Mouse (Mus musculus): ENCODE results near the gene Adcy1. TPM values are rescaled to one million over a fixed set of nuclear protein-coding genes. Genes with fewer than 3 reads are reported as not detected.

Gene Adcy1
- polyA plus RNA-seq, 1 experiment: 2.3 TPM

GRCm38 (mm10) chr11:7135301-7135700, 72.0 kb downstream of the Adcy1 start:
- TF ChIP-seq CTCF (IDR thresholded peaks at IDR 0.05; ENCODE audit: borderline replicate concordance, control insufficient read depth, extremely low read depth, insufficient read depth, low read length, poor library complexity) (no peak), POLR2A (IDR thresholded peaks at IDR 0.05; ENCODE audit: control insufficient read depth, extremely low read depth, insufficient read depth, low read length, poor library complexity) (no peak)

DNA sequence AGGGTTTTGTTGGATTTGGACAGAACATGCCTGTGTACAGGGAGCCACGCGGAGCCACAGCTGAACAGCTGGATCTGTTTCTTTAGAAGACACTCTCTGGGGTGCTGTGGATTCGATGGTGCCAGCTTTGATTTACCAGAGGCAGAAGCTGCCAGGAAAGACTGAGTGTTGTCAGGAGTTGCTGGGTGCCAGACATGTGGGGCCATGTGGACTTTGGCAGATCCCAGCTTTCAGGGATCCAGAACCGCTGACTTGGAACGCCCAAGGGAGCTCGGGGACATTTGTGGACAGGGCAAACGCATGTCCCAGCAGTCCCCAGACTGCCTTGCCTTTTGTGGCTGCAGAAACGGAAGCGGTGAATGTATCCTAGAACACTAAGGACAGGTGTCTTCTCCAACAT, 72.5 kb downstream of the Adcy1 start:
- no peak for TF ChIP-seq POLR2A (IDR thresholded peaks at IDR 0.05; ENCODE audit: control insufficient read depth, extremely low read depth, insufficient read depth, low read length, poor library complexity)
- no peak for TF ChIP-seq CTCF (IDR thresholded peaks at IDR 0.05; ENCODE audit: borderline replicate concordance, control insufficient read depth, extremely low read depth, insufficient read depth, low read length, poor library complexity)
- DNase-seq: no peak
- WGBS: 93% methylated on average over 9 of the region's 9 CpGs
- H3K4me3 ChIP-seq (ENCODE audit: control insufficient read depth, insufficient read depth, low read length): no peak overlapping the region
- no peaks in the 10 kb centered on the region for H3K4me1 ChIP-seq (replicated peaks; ENCODE audit: control insufficient read depth, insufficient read depth, low read length)
- H3K27me3 ChIP-seq (ENCODE audit: control insufficient read depth, insufficient read depth, low read length): no peaks in the 10 kb centered on the region
- no peaks in the 10 kb centered on the region for H3K36me3 ChIP-seq (ENCODE audit: control insufficient read depth, insufficient read depth, low read length)
- no peak overlapping the region for H3K27ac ChIP-seq (ENCODE audit: control insufficient read depth, insufficient read depth, low read length)

More at GRCm38 (mm10) chr11:7135301-7135700, 72.0 kb downstream of the Adcy1 start:
- Histone ChIP-seq H3K4me1 (replicated peaks; ENCODE audit: control insufficient read depth, insufficient read depth, low read length) (no peaks in the 10 kb centered on the region), H3K4me3 (ENCODE audit: control insufficient read depth, insufficient read depth, low read length) (no peak overlapping the region), H3K36me3 (ENCODE audit: control insufficient read depth, insufficient read depth, low read length) (no peaks in the 10 kb centered on the region), H3K27ac (ENCODE audit: control insufficient read depth, insufficient read depth, low read length) (no peak overlapping the region), H3K27me3 (ENCODE audit: control insufficient read depth, insufficient read depth, low read length) (no peaks in the 10 kb centered on the region)
- WGBS: 91% methylated on average over 6 of the region's 6 CpGs
- no peak for DNase-seq

DNA sequence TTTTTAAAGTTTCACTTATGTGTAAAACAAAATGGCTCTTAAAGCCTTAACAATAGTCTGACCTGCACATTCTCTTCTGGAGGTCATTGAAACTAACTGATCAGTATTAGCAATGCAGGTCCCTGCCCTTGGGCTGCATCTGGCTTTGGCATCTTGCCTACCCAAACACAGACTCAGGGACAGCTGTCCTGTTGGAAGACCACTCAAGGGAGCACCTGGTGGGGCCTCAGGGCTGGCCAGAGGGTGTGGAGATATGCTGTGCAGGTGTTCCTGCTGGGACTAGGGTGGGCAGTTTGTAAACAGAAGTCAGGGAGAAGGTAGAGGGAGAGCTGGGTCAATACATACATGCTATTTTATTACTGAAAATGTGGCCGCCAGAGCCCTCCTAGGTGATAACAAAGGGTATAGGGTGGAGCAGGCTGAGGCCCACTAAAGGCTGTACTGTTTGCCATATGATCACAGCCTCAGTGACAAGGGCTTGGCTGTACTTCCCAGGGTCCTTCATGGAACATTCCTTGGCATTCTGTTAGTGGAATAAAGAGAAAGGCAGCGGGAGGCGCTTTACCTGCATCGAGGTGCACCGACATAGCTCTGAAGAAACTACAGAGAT, 73.1 kb downstream of the Adcy1 start:
- no peaks in the 10 kb centered on the region for H3K36me3 ChIP-seq (ENCODE audit: control insufficient read depth, insufficient read depth, low read length)
- no peak overlapping the region for H3K4me3 ChIP-seq (ENCODE audit: control insufficient read depth, insufficient read depth, low read length)
- H3K27me3 ChIP-seq (ENCODE audit: control insufficient read depth, insufficient read depth, low read length): no peaks in the 10 kb centered on the region
- H3K4me1 ChIP-seq (replicated peaks; ENCODE audit: control insufficient read depth, insufficient read depth, low read length): no peaks in the 10 kb centered on the region
- 92% methylated on average over 5 of the region's 5 CpGs for WGBS
- no peak for DNase-seq
- no peak for TF ChIP-seq POLR2A (IDR thresholded peaks at IDR 0.05; ENCODE audit: control insufficient read depth, extremely low read depth, insufficient read depth, low read length, poor library complexity)
- TF ChIP-seq CTCF (IDR thresholded peaks at IDR 0.05; ENCODE audit: borderline replicate concordance, control insufficient read depth, extremely low read depth, insufficient read depth, low read length, poor library complexity): no peak
- H3K27ac ChIP-seq (ENCODE audit: control insufficient read depth, insufficient read depth, low read length): no peak overlapping the region

DNA sequence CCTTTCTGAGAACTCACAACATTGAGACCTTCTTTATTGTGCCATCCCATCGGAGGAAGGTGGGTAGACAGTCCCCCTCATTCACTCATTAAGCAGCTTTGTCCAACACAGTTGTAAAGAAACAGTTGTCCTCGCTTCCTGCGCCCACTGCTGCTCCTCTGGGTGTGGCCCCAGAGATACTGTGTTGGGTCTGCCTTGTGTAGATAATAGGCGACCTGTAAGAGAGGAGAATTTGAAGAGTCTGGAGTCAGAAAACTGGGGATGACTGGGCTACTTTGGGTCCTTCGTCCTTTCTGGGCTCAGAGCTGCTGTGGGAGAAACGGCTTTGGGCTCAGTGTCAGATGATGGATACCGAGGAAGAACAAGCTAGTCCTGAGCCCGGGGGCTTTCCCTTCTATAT, 75.1 kb downstream of the Adcy1 start:
- no peak overlapping the region for H3K27ac ChIP-seq (ENCODE audit: control insufficient read depth, insufficient read depth, low read length)
- TF ChIP-seq CTCF (IDR thresholded peaks at IDR 0.05; ENCODE audit: borderline replicate concordance, control insufficient read depth, extremely low read depth, insufficient read depth, low read length, poor library complexity): no peak
- no peak for TF ChIP-seq POLR2A (IDR thresholded peaks at IDR 0.05; ENCODE audit: control insufficient read depth, extremely low read depth, insufficient read depth, low read length, poor library complexity)
- H3K4me3 ChIP-seq (ENCODE audit: control insufficient read depth, insufficient read depth, low read length): no peak overlapping the region
- H3K27me3 ChIP-seq (ENCODE audit: control insufficient read depth, insufficient read depth, low read length): no peaks in the 10 kb centered on the region
- no peak for DNase-seq
- no peaks in the 10 kb centered on the region for H3K36me3 ChIP-seq (ENCODE audit: control insufficient read depth, insufficient read depth, low read length)
- 90% methylated on average over 8 of the region's 8 CpGs for WGBS
- H3K4me1 ChIP-seq (replicated peaks; ENCODE audit: control insufficient read depth, insufficient read depth, low read length): no peaks in the 10 kb centered on the region

GRCm38 (mm10) chr11:7140449-7140848, 77.2 kb downstream of the Adcy1 start:
- peak; percentile 53 for DNase-seq
- WGBS: 91% methylated on average over 3 of the region's 3 CpGs
- Histone ChIP-seq H3K27me3 (ENCODE audit: control insufficient read depth, insufficient read depth, low read length) (no peaks in the 10 kb centered on the region), H3K36me3 (ENCODE audit: control insufficient read depth, insufficient read depth, low read length) (no peaks in the 10 kb centered on the region), H3K4me1 (replicated peaks; ENCODE audit: control insufficient read depth, insufficient read depth, low read length) (peaks cover 13% of the 10 kb centered on the region), H3K4me3 (ENCODE audit: control insufficient read depth, insufficient read depth, low read length) (no peak overlapping the region), H3K27ac (ENCODE audit: control insufficient read depth, insufficient read depth, low read length) (no peak overlapping the region)
- TF ChIP-seq CTCF (IDR thresholded peaks at IDR 0.05; ENCODE audit: borderline replicate concordance, control insufficient read depth, extremely low read depth, insufficient read depth, low read length, poor library complexity): no peak
- no peak for TF ChIP-seq POLR2A (IDR thresholded peaks at IDR 0.05; ENCODE audit: control insufficient read depth, extremely low read depth, insufficient read depth, low read length, poor library complexity)

GRCm38 (mm10) chr11:7142725-7143124, 79.4 kb downstream of the Adcy1 start:
- no peak for TF ChIP-seq CTCF (IDR thresholded peaks at IDR 0.05; ENCODE audit: borderline replicate concordance, control insufficient read depth, extremely low read depth, insufficient read depth, low read length, poor library complexity)
- TF ChIP-seq POLR2A (IDR thresholded peaks at IDR 0.05; ENCODE audit: control insufficient read depth, extremely low read depth, insufficient read depth, low read length, poor library complexity): no peak
- H3K4me1 ChIP-seq (replicated peaks; ENCODE audit: control insufficient read depth, insufficient read depth, low read length): peaks cover 22% of the 10 kb centered on the region
- DNase-seq: no peak
- no peaks in the 10 kb centered on the region for H3K27me3 ChIP-seq (ENCODE audit: control insufficient read depth, insufficient read depth, low read length)
- H3K27ac ChIP-seq (ENCODE audit: control insufficient read depth, insufficient read depth, low read length): no peak overlapping the region
- H3K4me3 ChIP-seq (ENCODE audit: control insufficient read depth, insufficient read depth, low read length): no peak overlapping the region
- no peaks in the 10 kb centered on the region for H3K36me3 ChIP-seq (ENCODE audit: control insufficient read depth, insufficient read depth, low read length)
- 83% methylated on average over 3 of the region's 3 CpGs for WGBS

GRCm38 (mm10) chr11:7144369-7144768, 81.1 kb downstream of the Adcy1 start:
- Histone ChIP-seq H3K36me3 (ENCODE audit: control insufficient read depth, insufficient read depth, low read length) (no peaks in the 10 kb centered on the region), H3K4me3 (ENCODE audit: control insufficient read depth, insufficient read depth, low read length) (no peak overlapping the region), H3K27me3 (ENCODE audit: control insufficient read depth, insufficient read depth, low read length) (no peaks in the 10 kb centered on the region), H3K4me1 (replicated peaks; ENCODE audit: control insufficient read depth, insufficient read depth, low read length) (peaks cover 30% of the 10 kb centered on the region), H3K27ac (ENCODE audit: control insufficient read depth, insufficient read depth, low read length) (peak overlapping the region; percentile 13; the same call in 1 of the 2 replicates)
- peak; percentile 39 for DNase-seq
- 88% methylated on average over 11 of the region's 11 CpGs for WGBS
- no peak for TF ChIP-seq CTCF (IDR thresholded peaks at IDR 0.05; ENCODE audit: borderline replicate concordance, control insufficient read depth, extremely low read depth, insufficient read depth, low read length, poor library complexity)
- TF ChIP-seq POLR2A (IDR thresholded peaks at IDR 0.05; ENCODE audit: control insufficient read depth, extremely low read depth, insufficient read depth, low read length, poor library complexity): no peak

Data from thymus, adult 2 months (tissue).